Mouse (Mus musculus) adrenal gland, postnatal 36 days (tissue): Measurements from ENCODE around the gene Hoxa6. TPM values are rescaled to one million over a fixed set of nuclear protein-coding genes. Genes with fewer than 3 reads are reported as not detected.

Source experiments
- DNase-seq, 2 experiments: peaks; one replicate each; pipeline ENCODE4 v3.0.0; 2021; ENCODE audit warnings: mixed read lengths in 1 of 2
- long read RNA-seq, 2 experiments: library from polyadenylated mRNA; stranded (forward); transcript quantifications; one replicate each; pipeline ENCODE4 v2.0.0; 2021; ENCODE audit warnings: borderline sequencing depth in 2 of 2
- total RNA-seq, 2 experiments: library from RNA; stranded (reverse); gene quantifications; 2 replicates each; pipeline ENCODE4 v1.2.3; 2021

Gene Hoxa6
- 1 to 10 TPM; 2.5 to 4.6 TPM for total RNA-seq
- long read RNA-seq, experiment 1 = 0 reads
- long read RNA-seq, experiment 2 = 0 reads

DNA sequence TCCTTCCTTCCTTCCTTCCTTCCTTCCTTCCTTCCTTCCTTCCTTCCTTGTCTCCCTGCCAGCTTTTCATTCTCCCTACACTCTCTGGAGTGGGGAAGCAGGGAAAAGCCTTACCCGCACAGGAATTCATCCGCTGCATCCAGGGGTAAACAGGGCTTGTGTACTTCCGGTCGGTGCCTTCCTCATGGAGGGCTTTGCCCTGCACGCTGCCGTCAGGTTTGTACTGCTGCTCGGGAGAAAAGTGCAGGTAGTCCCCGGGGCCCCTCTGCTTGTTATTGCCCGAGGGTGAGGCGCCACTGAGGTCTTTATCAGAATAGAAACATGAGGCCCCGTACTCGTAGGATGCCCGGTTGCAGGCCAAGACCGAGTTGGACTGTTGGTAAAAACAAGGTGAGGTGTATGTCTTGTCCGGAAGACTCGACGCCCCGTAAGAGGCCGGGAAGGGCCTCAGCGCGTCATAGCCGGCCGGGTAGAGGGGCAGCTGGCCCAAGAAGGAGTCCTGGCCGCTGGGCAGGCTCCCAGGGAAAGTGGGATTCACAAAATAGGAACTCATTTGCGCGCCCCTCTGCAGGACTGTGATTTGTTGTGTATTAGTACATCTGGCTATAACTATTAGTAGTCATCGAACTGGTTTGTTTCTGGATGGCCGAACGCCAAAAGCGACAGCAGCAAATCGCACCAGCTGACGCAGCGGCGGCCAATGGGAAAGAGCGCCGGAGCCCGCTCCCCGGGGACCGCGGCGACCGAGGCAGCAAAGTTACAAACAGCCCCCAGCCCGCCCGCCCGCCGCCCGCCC is at the start of gene Hoxa6:
Gene Hoxa6, minus strand, starts transcription at position 651 of the 796 bp plus-strand sequence.
- DNase-seq = peak; percentile 83 to 87

DNA sequence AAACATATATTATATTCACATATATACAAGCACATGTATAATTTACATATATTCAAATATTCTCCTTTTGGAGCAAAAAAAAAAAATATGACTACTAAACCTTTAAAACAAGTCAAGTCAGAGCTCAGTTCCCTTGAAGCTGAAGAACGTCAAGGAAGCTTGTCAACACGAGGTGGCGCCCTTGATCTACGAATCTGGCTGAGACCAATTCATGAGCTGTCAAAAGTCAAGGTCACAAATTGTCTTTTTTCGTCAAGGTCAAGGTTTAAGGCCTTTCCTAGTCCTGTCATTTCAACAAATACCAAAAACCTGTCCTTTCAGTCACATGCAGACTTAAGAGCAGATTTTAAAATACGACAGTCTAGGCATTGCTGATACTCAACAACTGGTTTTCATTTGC is 48.4 kb upstream of the Hoxa6 start:
- DNase-seq = peak; percentile 79 to 80

DNA sequence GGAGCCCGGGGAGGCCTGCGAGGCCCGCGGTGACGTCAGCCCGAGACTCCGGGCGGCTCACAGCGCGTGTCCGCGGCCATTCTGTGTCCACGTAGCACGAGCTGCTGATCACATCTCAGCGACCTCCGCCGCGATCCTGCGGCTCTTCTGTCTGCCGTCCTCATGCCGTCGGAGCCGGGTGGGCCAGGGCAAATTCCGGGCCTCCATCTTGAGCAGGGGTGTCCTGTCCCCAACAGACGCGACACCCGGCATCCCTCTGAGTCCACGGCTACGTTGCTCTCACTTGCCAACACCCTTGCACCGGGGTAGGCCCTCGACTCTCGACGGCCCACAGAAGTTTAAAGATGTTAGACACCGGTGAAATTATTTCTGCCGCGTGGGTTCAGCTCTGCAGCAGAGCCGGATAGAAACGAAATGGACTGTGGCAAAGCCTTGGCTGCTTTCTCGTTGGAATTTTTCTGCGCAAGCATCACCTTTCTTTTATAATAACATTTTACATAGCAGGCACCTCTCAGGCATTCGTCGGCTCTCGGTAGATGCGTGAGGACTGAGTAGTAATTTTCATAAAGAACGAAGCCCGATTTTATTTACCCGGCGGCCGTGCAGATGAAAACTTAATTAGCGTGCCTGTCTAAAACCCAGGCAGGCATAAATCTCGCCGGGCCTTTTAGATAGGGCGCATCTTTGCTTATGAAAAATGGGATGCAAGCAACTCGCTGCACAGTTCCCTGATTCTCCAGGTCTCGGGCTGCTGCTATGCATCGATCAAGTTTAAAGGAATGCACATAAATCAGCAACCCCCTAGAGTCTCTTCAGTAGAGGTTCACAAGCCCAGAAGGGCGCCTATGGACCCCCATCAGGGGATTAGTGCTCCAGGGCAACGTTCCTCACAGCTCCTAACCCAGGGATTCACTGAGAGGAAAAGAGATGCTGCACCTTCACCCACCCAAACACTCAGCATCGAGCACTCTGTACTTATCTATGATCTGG is 45.3 kb upstream of the Hoxa6 start:
- DNase-seq = no peak

DNA sequence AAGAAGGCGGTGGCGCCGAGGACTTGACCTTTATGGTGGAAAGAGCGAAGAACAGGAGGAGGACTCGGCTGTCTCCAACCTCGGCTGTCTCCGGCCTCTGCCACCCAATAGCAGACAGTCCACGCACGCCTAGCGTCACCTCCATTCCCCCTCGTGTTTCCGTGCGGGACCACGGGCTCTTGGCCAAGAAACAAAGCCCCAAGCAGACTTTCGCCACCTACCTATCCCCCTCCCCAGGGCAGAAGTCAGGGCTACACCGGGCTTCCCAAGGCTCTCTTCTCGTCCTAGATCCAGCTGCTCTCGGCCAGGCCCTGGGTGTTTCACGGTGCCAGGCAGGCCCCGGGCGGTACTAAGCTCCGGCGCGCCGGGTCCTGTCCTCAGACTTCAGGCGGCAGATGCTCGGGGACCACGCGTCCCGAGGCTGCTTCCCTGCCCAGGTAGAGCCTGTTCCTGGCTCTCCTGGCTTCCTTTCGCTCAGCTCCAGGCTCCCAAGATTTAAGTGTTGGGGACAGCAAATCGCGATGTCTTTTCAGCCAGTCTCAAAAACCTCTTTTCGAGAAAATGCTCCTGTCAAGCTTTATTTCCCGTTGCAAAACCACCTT is 44.4 kb upstream of the Hoxa6 start:
- DNase-seq = no peak

DNA sequence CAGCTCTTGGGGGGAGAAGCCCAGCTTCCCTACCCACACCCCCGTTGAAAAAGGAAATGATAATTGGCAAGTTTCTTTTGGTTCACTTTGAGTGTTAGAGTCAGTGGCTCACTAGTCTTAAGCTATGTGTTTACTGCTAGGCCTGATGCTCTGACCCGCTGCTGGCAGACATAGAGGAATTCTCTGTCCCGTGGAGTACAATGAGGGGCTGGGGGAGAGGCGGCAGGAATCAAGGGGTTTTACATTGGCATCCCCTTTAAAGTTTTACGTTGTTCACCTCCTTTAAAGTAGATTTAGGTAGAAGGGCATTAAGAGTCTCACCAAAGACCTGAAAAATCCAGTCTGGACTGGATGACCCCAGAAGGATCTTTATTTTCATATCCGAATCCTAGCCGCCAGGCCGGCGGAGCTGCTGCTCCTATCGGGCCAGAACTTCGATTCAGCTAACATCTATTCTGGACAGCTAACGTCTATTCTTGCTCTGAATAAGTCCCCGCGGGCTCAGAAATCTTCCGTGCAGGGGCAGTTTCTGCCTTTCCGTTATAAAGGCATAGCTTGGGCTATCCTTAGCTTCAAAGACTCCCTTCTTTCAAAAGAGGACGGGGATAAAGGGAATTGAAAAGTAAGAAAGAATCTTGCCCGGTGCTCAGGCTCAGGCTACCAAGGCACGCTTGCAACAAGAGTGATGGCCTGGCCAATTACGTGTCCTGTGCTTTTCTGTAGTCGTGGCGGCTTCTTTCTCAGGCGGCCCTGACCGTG is 43.7 kb upstream of the Hoxa6 start:
- no peak for DNase-seq

DNA sequence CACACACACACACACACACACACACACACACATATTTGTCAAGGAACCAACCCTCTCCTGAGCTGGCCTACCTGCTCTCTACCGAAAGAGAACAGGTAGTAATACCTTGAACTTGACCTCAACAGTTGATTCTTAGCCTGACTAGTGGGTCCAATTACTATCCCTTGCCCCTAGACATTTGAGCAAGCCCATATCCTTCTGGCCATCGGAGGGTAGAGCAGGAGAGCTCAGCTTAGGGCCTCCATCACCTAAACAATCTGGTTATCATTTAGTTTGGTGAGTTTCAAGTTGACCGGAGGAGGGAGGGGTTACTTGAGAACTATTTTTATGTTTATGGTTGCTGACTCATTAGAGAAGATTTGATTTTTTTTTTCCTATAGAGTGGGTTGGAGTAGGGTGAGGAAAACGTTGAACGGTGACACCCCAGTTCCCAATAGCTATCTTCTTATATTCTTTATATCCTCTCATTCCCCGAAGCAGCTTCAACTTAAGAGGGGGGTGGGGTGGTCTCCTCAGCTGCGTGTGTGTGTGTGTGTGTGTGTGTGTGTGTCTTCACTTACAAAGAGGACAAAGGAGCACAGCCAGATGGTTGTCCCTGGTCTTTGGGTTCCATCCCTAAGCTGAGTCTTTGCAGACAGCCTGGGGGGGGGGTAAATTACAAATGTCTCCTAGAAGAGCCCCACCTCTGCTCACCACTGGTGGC is 42.8 kb upstream of the Hoxa6 start:
- no peak for DNase-seq

DNA sequence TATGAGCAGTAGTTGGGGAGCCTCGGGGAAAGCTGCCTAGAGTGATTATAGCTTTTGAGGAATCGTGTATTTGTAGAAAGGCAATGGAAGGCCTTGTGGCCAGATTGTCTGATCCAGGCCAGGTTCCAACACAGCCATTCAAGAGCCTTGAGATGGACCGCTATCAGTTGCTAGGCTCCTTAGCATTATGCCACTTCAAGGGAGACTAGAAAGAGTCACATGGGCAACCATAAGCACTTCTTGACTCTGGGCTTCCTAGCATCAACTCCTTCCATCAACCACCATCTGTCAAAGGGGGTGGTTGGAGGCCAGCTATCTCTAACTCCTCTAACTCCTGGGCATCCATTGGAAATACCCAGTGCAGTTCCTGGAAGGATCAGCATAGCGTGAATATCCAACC is 41.3 kb upstream of the Hoxa6 start:
- DNase-seq = no peak

DNA sequence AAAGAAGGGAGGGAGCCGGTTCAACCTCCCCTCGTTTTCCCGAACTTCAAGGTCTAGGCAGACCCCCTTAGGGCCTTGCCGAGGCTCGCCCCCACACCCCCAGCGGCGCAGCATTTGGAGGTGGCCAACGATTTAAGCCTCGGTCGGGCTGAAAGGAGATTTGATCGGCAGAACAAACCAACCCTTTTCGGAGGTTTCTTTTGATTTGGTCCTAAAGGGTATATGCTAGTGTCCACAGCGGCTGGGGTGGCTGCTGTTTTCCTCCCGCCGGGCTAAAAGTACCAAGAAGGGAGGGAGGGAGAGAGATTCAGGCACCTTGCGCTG is 40.9 kb upstream of the Hoxa6 start:
- DNase-seq = no peak

DNA sequence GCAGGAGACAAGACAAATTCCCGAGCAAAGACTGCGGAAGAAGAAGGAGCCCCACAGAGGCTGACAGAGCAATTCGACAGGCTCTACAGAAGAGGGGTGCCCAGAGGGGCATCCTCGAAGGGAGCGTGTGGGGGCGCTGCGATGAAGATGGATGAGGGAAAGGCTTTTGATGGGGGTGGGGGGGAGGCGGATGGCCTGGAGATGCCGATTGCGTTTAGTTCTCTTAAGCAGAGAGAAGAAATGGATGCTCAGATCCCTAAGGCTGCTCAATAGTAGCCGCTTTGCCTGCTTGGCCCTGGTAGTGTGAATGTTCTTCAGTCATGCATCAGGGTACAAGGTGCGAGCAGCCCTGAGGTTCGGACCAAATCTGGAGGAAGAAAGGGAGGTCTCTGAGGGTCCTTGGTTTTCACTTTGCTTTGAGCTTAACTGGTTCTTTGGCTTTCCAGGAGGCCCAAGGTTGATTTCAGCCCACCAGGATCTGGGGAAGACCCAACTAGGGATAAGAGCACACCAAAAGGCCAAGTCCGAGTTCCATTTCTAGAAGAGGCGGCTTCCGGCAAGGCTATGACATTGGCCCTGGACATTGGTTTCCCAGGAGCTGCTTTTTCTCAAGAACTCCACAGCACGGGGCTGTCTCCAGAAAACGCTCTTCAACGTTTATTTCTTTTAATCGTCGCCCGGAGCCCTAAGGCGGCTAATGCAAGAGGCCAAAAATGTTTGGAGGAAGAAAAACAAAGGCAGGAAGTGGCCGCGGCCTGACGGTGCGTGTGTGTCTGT is 40.3 kb upstream of the Hoxa6 start:
- no peak for DNase-seq

DNA sequence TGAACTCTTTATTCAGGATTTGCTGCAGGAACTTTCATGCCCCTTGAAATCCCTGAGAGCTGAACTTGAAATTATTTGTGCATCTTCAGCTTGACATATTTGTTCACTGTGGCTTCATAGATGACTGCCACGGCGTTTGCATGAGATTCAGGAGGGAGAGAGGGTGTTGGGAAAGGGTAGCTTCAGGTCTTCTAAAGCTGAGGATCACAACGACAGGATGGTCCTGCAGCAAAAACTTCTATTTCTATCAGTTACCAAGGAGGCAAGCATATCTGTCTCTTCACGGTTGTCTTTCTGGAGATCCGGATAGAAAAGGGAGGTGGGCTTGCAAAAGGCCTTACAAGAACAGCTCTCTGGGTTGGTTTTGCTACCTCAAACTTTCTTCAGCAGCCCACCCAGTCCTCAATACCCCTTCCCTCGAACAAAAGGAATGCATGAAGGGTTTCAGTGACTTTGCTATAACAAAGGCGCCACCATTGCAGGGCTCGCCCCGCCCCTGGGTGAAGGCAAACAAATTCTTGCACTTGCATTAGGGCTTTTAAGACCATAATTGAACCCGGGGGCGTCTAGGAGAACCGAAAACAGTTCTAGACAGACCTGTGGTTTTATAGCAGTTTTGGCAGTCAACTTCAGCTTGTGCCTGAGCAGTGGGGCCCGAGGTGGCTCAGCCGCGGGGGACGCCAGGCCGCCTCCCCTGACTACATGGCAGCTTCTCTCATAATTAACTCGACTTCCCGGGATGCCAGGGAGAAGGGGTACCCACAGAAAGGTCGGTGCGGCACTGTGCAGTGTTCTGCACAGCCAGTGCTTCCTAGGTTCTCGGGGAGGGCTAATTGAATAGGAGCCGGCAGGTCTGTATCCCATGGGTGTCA is 39.5 kb upstream of the Hoxa6 start:
- DNase-seq = no peak

DNA sequence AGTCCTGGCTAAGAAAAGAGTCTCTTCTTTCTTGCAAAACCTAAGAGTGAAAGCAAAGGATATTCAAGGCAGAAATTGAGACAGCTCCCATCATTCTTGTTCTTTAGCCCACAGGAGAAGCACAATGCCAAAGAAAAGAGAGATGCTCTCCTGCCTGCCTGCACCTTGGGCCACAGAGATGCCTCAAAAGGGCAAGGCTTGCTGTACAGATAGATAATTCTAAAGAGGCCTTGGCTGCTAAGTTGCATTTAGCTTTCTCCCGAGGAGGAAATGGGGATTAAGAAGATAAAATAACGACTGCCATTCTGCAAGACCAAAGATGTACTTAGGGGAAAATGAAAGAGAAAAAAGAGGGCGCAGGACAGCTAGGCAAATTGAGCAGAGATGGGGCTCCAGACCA is 38.4 kb upstream of the Hoxa6 start:
- DNase-seq = no peak

DNA sequence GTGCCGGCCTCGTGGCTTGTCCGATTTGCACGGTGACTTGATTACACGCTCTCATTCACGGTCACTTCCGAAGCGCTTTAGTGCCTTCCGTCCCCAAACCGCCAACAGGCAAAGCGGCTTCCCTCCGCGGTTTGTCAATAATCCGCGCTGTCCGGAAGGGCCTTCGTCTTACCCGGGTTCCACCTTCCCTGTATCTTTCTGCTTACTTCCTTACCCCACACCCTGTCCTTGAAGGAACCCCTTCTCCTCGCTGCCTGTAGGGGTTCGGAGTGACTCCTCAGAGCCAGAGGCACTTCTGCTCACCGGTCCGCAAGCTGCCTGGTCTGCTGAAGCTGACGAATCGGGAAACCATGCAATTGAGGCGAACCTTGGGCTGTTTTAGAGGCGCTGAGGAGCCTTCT is 37.9 kb upstream of the Hoxa6 start:
- no peak for DNase-seq

DNA sequence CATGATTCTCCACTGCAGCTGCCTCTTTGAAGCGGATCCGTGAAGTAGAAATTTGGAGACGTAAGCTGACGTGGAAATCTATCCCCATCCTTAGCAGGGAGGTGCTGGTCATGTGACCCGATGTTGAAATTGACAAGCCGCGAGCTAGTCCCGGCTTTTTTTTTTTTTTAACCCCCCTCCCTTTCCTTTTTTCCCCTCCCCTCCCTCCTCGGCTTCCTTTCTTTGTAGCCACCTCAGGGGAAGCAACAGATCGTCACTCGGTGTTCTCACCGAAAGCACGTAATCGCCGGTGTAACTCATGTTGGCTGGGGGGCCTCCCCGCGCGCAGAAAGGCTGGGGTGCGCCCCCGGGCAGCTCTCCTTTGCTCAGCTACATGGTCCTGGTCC is 37.2 kb upstream of the Hoxa6 start, which contains the start of gene Hoxa11:
Gene Hoxa11, minus strand, starts transcription at position 54 of the 386 bp plus-strand sequence.
- DNase-seq = no peak

DNA sequence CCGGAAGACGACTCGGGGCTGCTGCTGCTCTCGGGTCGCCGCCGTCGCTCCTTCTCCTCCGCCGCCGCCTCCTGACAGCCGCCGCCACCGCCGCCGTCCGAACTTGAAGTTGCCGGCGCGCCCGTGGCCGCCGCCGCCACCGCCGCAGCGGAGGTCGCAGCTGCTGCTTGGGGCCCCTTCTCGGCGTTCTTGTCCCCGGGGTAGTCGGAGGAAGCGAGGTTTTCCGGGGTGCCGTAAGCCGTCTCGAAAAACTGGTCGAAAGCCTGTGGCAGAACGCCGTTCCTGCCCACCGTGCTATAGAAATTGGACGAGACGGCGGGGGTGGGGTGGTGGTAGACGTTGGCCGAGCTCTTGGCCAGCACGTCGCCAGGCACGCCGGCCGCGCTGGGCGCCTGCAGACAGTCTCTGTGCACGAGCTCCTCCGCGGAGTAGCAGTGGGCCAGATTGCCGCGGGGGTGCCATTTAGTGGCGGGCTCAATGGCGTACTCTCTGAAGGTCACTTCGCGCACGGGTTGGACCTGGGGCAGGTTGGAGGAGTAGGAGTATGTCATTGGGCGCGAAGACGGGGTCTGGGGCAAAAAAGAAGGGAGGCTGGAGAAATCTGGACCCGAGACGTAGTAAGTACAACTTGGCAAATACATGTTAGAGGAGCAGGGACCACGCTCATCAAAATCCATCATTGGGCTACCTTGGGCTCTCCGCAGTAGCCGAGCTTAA is 36.7 kb upstream of the Hoxa6 start:
- DNase-seq = no peak

DNA sequence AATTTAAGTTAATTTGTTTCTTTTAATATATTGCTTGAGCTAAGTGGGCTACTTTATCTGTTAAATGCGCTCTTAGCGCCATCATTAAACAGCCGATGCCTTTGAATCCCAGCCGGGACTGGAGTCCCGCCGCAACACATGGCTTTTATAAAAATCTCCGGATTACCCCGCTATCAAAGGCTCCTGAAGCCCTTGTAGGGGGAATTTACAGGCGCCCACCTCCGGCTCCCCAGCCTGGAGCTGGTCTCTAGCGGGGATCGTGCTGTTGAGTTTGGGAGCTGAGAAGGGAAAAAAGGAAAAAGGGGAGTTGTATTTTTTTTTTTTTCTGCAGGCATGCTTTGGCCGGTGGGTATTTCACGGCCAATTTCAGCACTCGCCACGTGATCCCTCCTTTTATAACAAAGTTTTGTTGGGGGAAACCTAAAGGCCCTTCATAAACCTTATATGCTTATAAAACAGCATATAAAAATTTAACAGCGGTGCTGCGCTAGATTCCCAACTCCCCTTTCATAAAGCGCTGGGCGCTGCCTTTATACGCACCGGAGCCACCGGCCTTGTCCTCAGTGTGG is 36.0 kb upstream of the Hoxa6 start:
- DNase-seq = no peak

DNA sequence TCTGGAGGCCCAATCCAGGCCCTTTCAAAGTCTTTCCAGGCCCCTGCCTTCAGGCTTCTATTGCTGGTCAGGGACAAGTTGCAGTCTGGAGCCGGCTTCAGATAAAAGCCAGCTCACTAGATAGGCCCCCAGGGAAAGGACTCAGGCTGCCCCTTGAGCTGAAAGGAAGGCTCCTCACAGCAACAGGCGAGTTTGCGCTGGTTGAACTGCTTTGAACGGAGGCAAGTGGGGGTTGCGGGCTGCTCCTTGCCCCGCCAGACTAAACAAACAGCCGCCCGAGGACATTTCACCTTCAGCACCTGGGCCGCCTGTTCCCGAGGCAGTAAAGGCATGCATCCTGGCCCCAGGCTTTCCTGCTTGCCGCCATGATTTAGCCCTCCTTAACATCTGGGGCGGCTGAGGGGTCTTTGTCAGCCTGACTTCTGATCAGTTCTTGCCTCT is 35.2 kb upstream of the Hoxa6 start:
- DNase-seq = no peak

DNA sequence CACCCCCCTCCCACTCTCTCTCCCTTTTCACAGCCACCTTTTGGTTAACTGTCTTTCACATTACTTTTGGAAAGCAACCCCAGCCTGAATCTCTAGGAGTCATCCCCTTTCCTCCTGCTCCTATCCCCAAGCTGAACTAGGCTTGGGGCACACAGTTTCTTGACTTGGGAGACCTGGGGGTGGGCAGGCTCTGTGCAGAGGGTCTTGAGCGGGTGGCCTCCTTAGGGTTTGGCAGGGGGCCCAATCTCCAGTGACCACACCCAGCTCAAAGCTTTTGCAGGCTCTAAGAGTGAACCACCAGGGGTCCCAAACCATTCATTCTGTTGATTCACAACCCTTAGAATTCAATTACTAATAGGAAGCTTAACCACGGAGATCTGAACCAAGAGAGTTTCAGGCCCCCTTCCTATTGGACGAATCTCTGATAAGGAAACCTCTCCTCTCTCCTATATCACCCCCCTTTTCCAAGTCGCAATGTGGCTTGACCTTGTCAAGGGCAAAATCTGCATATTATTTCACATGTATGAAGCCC is 34.3 kb upstream of the Hoxa6 start:
- DNase-seq = no peak

DNA sequence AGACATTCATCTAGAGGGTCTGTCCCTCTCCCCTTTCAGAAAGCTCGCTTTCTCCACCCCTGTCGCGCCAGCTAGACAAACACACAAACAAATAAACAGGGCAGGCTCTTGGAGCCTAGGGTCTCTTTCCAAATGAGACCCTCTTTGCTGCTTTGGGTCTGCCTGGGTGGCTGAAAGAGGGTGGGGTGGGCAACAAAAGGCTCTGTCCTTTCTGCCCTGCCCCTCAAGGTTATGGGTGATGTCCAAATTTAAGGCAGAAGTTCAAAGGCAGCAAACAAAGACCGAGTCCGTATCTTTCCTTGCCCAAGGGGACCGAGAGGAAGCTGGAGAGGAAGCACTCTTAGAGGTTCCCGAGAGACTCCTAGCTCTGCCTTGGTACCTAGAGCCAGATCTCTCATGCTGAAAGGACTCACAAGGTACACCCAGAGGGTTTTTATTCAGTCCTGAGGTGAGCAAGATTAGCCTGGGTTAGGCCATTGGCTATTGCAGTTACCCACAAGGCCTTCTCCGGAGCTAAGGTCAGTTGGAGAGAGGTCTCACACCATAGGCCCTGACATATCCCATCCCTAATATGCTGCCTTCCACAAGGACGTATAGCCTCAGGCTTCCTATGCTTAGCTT is 32.6 kb upstream of the Hoxa6 start:
- DNase-seq = no peak
